Mouse (Mus musculus): ENCODE measurements around the gene Ube2q1.

DNA sequence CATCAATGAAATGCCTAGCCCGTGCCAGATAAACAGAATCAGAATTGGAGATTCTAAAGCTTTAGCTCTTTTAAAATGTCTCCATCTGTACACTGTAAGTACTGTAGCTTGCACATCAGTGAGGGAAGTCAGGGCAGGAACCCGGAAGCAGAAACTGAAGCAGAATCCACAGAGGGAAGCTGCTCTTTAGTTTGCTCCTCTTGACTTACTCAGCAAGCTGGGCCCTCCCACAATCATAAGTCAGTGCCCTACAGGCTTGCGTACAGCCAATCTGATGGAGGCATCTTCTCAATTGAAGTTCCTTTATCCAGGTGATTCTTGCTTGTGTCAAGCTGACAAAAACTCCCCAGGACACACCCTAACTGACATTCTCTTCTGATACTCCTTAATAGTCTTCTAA lies 33.8 kb downstream of the Ube2q1 start:
- TF ChIP-seq CTCF (IDR thresholded peaks at IDR 0.05; ENCODE audit: control insufficient read depth, insufficient read depth, insufficient read length) (no peak), CEBPB (IDR thresholded peaks at IDR 0.05; ENCODE audit: low read depth) (no peak), MYOG (IDR thresholded peaks at IDR 0.05; ENCODE audit: control insufficient read depth, extremely low read depth, insufficient read length) (no peak), MAX (IDR thresholded peaks at IDR 0.05) (no peak)
